Mouse (Mus musculus): Measurements from ENCODE around the gene Nbdy.

Gene Nbdy

GRCm38 (mm10) chrX:153723110-153723916, at the start of gene Nbdy:
TSS of gene Nbdy (plus strand) at chrX:153723590.
- peak; percentile 22 for DNase-seq (ENCODE audit: low read depth)

GRCm38 (mm10) chrX:153695782-153696395, 27.5 kb upstream of the Nbdy start, which contains the start of gene Kctd12b:
TSS of gene Kctd12b (minus strand) at chrX:153696391.
- no peak for DNase-seq (ENCODE audit: low read depth)

GRCm38 (mm10) chrX:153700463-153700862, 22.9 kb upstream of the Nbdy start:
- no peak for DNase-seq (ENCODE audit: low read depth)

GRCm38 (mm10) chrX:153707735-153708134, 15.7 kb upstream of the Nbdy start:
- no peak for DNase-seq (ENCODE audit: low read depth)

- DNase-seq (ENCODE audit: low read depth): no peak
These were observed 6.7 kb upstream of the Nbdy start for GRCm38 (mm10) chrX:153716716-153717115.

GRCm38 (mm10) chrX:153719602-153720001, 3.8 kb upstream of the Nbdy start:
- DNase-seq (ENCODE audit: low read depth): no peak

- DNase-seq (ENCODE audit: low read depth): no peak
These were observed 1.0 kb downstream of the Nbdy start for GRCm38 (mm10) chrX:153724400-153724799.

GRCm38 (mm10) chrX:153735697-153736096, 12.3 kb downstream of the Nbdy start:
- DNase-seq (ENCODE audit: low read depth): no peak

- no peak for DNase-seq (ENCODE audit: low read depth)
These were observed 19.1 kb downstream of the Nbdy start for GRCm38 (mm10) chrX:153742493-153742892.

GRCm38 (mm10) chrX:153749230-153749629, 25.8 kb downstream of the Nbdy start:
- DNase-seq (ENCODE audit: low read depth): no peak
